Mouse (Mus musculus) embryonic fibroblast, embryonic 13.5 days (primary cell): Measurements from ENCODE around the gene Akr1c14.

Experiments
- CTCF ChIP-seq: IDR thresholded peaks from 2 replicates; pipeline ENCODE4 v1.5.1; 2011; ENCODE audit warnings: mild to moderate bottlenecking, control low read depth, low read length, moderate library complexity, borderline replicate concordance; ENCODE audit not compliant: insufficient read depth
- POLR2A ChIP-seq: IDR thresholded peaks from 2 replicates; pipeline ENCODE4 v1.6.1; 2011; ENCODE audit warnings: low read depth, mild to moderate bottlenecking, control low read depth, low read length, moderate library complexity

GRCm38 (mm10) chr13:4046841-4047240 is 2.0 kb upstream of the Akr1c14 start:
- TF ChIP-seq CTCF (no peak), POLR2A (no peak)
